Mouse (Mus musculus) skeletal muscle tissue, adult 2 months (tissue): ENCODE data around the gene 1110032F04Rik.
"Not testable (repeated sequence)": the region's sequence is repeated elsewhere in the genome, so short reads cannot be mapped to it uniquely, and the experiment has no call there.

ENCODE experiments used
- DNase-seq: peaks from one replicate; pipeline ENCODE4 v3.0.0-alpha.2; 2012; ENCODE audit warnings: low read depth, low spot score

1110032F04Rik gene

GRCm38 (mm10) chr3:68869211-68869690, at the start of gene 1110032F04Rik:
Gene 1110032F04Rik (plus strand): TSS chr3:68869586.
- no peak for DNase-seq

GRCm38 (mm10) chr3:68821406-68821805, 48.0 kb upstream of the 1110032F04Rik start:
- no peak for DNase-seq

GRCm38 (mm10) chr3:68821926-68822341, 47.5 kb upstream of the 1110032F04Rik start:
- DNase-seq = no peak

- DNase-seq = no peak
Measured at GRCm38 (mm10) chr3:68823876-68824764, 45.3 kb upstream of the 1110032F04Rik start.

GRCm38 (mm10) chr3:68824765-68825090, 44.7 kb upstream of the 1110032F04Rik start:
- DNase-seq = no peak

GRCm38 (mm10) chr3:68825151-68825550, 44.2 kb upstream of the 1110032F04Rik start:
- DNase-seq = no peak

GRCm38 (mm10) chr3:68827671-68828070, 41.7 kb upstream of the 1110032F04Rik start:
- DNase-seq = no peak

- DNase-seq = no peak
Measured at GRCm38 (mm10) chr3:68829944-68830343, 39.4 kb upstream of the 1110032F04Rik start.

GRCm38 (mm10) chr3:68836857-68837499, 32.4 kb upstream of the 1110032F04Rik start:
- no peak for DNase-seq

GRCm38 (mm10) chr3:68840206-68840605, 29.2 kb upstream of the 1110032F04Rik start:
- DNase-seq = peak; percentile 11

- no peak for DNase-seq
Measured at GRCm38 (mm10) chr3:68844025-68844424, 25.4 kb upstream of the 1110032F04Rik start.

GRCm38 (mm10) chr3:68848323-68848722, 21.1 kb upstream of the 1110032F04Rik start:
- no peak for DNase-seq

- no peak for DNase-seq
Measured at GRCm38 (mm10) chr3:68852414-68852813, 17.0 kb upstream of the 1110032F04Rik start.

- DNase-seq = no peak
Measured at GRCm38 (mm10) chr3:68869691-68870567, 543 bp downstream of the 1110032F04Rik start.

- no peak for DNase-seq
Measured at GRCm38 (mm10) chr3:68870568-68870950, 1.2 kb downstream of the 1110032F04Rik start.

- DNase-seq = no peak
Measured at GRCm38 (mm10) chr3:68874079-68874478, 4.7 kb downstream of the 1110032F04Rik start.

GRCm38 (mm10) chr3:68886845-68887244, 17.5 kb downstream of the 1110032F04Rik start:
- no peak for DNase-seq

GRCm38 (mm10) chr3:68895426-68895825, 26.0 kb downstream of the 1110032F04Rik start:
- DNase-seq = no peak

GRCm38 (mm10) chr3:68897154-68897553, 27.8 kb downstream of the 1110032F04Rik start:
- DNase-seq = no peak

GRCm38 (mm10) chr3:68902636-68903035, 33.2 kb downstream of the 1110032F04Rik start:
- not testable (repeated sequence) for DNase-seq

- DNase-seq = no peak
Measured at GRCm38 (mm10) chr3:68904902-68905778, 35.8 kb downstream of the 1110032F04Rik start.
